Mouse (Mus musculus) kidney, adult 2 months (tissue): ENCODE measurements at regions not wholly inside any gene's neighbourhood (a gene's known extent, or its start where the extent isn't known, plus 50 kb on each side); places are given as distances from the start of the nearest gene placed in this dataset.

ENCODE experiments used
- CTCF ChIP-seq: fragments of 200-500 bp; conservative IDR thresholded peaks from 2 replicates; pipeline ENCODE4 v1.5.1; 2011; ENCODE audit warnings: low read depth, mild to moderate bottlenecking, control low read depth, low read length, moderate library complexity, mixed read lengths; ENCODE audit not compliant: insufficient read depth, insufficient read length
- POLR2A ChIP-seq: fragments of 200-500 bp; IDR thresholded peaks from one replicate; pipeline ENCODE4 v1.6.1; 2011; ENCODE audit warnings: low read depth, low read length, control low read depth

DNA sequence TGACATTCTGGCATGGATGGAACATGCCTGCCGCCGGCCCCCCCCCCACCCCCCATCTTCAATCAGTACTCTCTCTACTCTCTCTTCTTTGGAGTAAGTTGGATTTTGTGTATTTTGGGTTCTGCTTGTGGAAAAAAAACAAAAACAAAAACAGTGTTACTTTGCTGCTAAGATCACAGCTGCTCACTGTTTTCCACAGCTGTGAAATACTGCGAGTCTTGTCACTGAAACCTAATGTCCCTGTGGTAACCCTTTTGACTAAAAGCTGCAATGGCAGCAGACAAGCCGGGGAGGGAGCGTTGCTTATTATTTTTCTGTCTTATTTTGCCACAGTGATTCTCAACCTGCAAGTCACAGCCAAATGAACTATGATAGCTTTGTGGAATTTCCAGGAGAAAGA is 51.3 kb upstream of the Frmd6 start:
- no peak for TF ChIP-seq POLR2A
- TF ChIP-seq CTCF: no peak
